Mouse (Mus musculus) hindbrain, embryonic 11.5 days (tissue): ENCODE data around the gene 9130204L05Rik. TPM values are rescaled to one million over a fixed set of nuclear protein-coding genes. Genes with fewer than 3 reads are reported as not detected.
A peak's percentile ranks its signal among the peaks of the same experiment; 100 is the strongest.

Experiments
- ATAC-seq: fragments of 200-750 bp; cut with Nextera tagmentation; 2 replicates; pipeline ENCODE4 v1.8.0; 2017; ENCODE audit warnings: mild to moderate bottlenecking, moderate TSS enrichment, moderate library complexity; ENCODE audit not compliant: low FRiP score
- DNase-seq: peaks from one replicate; pipeline ENCODE4 v3.0.0-alpha.2; 2015; ENCODE audit warnings: low spot score
- H3K27ac ChIP-seq: fragments of 300-500 bp; sonication (generic); 2 replicates; pipeline ENCODE4 v1.5.1; 2014; ENCODE audit warnings: mild to moderate bottlenecking, low read depth, low read length
- H3K27me3 ChIP-seq: fragments of 300-500 bp; sonication (generic); 2 replicates; pipeline ENCODE4 v1.6.1; 2014; ENCODE audit warnings: mild to moderate bottlenecking, low read length, moderate library complexity, mixed read lengths; ENCODE audit not compliant: control insufficient read depth, insufficient read depth
- H3K36me3 ChIP-seq: fragments of 300-500 bp; sonication (generic); 2 replicates; pipeline ENCODE4 v1.6.1; 2014; ENCODE audit warnings: mild to moderate bottlenecking, low read length, moderate library complexity, mixed read lengths; ENCODE audit not compliant: control insufficient read depth, insufficient read depth
- H3K4me1 ChIP-seq: fragments of 300-500 bp; sonication (generic); replicated peaks from 2 replicates; pipeline ENCODE4 v1.6.1; 2014; ENCODE audit warnings: low read length, mixed read lengths; ENCODE audit not compliant: control insufficient read depth, insufficient read depth
- H3K4me2 ChIP-seq: fragments of 300-500 bp; sonication (generic); replicated peaks from 2 replicates; pipeline ENCODE4 v1.6.1; 2014; ENCODE audit warnings: mild to moderate bottlenecking, low read depth, low read length
- H3K4me3 ChIP-seq: fragments of 300-500 bp; sonication (generic); 2 replicates; pipeline ENCODE4 v1.5.1; 2014; ENCODE audit warnings: low read depth, low read length
- H3K9ac ChIP-seq: fragments of 300-500 bp; sonication (generic); 2 replicates; pipeline ENCODE4 v1.6.1; 2014; ENCODE audit warnings: low read depth, low read length
- H3K9me3 ChIP-seq: fragments of 300-500 bp; sonication (generic); 2 replicates; pipeline ENCODE4 v1.6.1; 2016; ENCODE audit warnings: low read length; ENCODE audit not compliant: control insufficient read depth
- WGBS: fragments of 180-500 bp; shearing (Covaris S2); extraction: QIAGEN DNeasy Blood & Tissue Kit; methylation state at CpG from one replicate; pipeline ENCODE4 v1.1.7; 2014; 5-methylcytosine and 5-hydroxymethylcytosine counted together
- polyA plus RNA-seq: library from polyadenylated mRNA; unstranded; fragments of >200 nt; fragmentation: Nextera tagmentation; extraction: Ambion mirVana; gene quantifications from 2 replicates; pipeline ENCODE4 v1.2.1, GENCODE M21; 2014

The 9130204L05Rik gene
- not detected in 2 replicates for polyA plus RNA-seq

- 70% methylated on average over 2 of the region's 2 CpGs for WGBS
- no peak for DNase-seq
- no peaks in the 10 kb centered on the region for H3K9me3 ChIP-seq
- no peak within 1 kb of the TSS for H3K4me3 ChIP-seq
- H3K36me3 ChIP-seq = no peaks in the 10 kb centered on the region
- H3K27me3 ChIP-seq = no peaks in the 10 kb centered on the region
- H3K9ac ChIP-seq = no peak within 1 kb of the TSS
- H3K4me1 ChIP-seq = no peaks in the 10 kb centered on the region
- H3K4me2 ChIP-seq = no peak within 1 kb of the TSS
- no peak within 1 kb of the TSS for H3K27ac ChIP-seq
- no peak for ATAC-seq
These were observed at the start of gene 9130204L05Rik for GRCm38 (mm10) chr3:91090703-91091102. Gene 9130204L05Rik, minus strand, starts transcription at chr3:91090803.

DNA sequence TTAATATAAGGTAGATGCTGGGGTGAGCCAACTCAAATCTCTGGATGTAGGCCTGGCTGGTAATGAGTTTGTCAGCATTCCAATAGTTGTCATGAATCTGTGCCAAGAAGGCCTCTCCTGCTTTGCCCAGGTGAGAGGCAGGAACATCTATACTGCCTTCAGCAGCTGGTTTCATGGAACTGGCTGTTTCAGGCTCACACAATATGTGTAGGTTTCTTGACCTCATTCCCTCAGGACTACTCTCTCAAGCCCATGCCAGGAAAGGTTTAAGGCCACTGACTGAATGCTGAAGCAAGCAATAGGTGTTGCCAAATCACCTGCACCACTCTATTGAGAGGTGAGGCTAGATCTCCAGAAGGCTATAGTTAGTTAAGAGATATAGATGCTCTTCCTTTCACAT lies 18.1 kb upstream of the 9130204L05Rik start:
- Histone ChIP-seq H3K27ac (no peak overlapping the region), H3K4me2 (no peak overlapping the region), H3K9me3 (0 out of 2 replicates have a peak, but pooled peaks cover 5% of the 10 kb centered on the region), H3K36me3 (no peaks in the 10 kb centered on the region), H3K27me3 (no peaks in the 10 kb centered on the region), H3K4me1 (no peaks in the 10 kb centered on the region), H3K9ac (no peak overlapping the region), H3K4me3 (no peak overlapping the region)
- ATAC-seq (no peak), DNase-seq (no peak)

GRCm38 (mm10) chr3:91059211-91059610 lies 31.4 kb downstream of the 9130204L05Rik start:
- Histone ChIP-seq H3K27me3 (no peaks in the 10 kb centered on the region), H3K27ac (no peak overlapping the region), H3K36me3 (no peaks in the 10 kb centered on the region), H3K9me3 (no peaks in the 10 kb centered on the region), H3K4me3 (no peak overlapping the region), H3K9ac (no peak overlapping the region), H3K4me1 (no peaks in the 10 kb centered on the region), H3K4me2 (no peak overlapping the region)
- WGBS = 8% methylated on average over 1 of the region's 1 CpGs
- ATAC-seq (no peak), DNase-seq (peak; percentile 0)

GRCm38 (mm10) chr3:91052654-91053053 lies 37.9 kb downstream of the 9130204L05Rik start:
- Histone ChIP-seq H3K36me3 (no peaks in the 10 kb centered on the region), H3K4me1 (no peaks in the 10 kb centered on the region), H3K4me3 (no peak overlapping the region), H3K9me3 (no peaks in the 10 kb centered on the region), H3K9ac (no peak overlapping the region), H3K4me2 (no peak overlapping the region), H3K27me3 (no peaks in the 10 kb centered on the region), H3K27ac (no peak overlapping the region)
- ATAC-seq (no peak), DNase-seq (no peak)
- WGBS = 7% methylated on average over 1 of the region's 1 CpGs
